Mouse (Mus musculus): ENCODE data around the gene Cdk5. TPM values are rescaled to one million over a fixed set of nuclear protein-coding genes. Genes with fewer than 3 reads are reported as not detected.

Cdk5 gene
- 93.2 and 102 TPM in 2 replicates for polyA plus RNA-seq (2015; fragmentation: Nextera tagmentation; extraction: Ambion mirVana)

- Histone ChIP-seq H3K9me3 (no peaks in the 10 kb centered on the region), H3K27ac (replicated peaks) (peak within 1 kb of the TSS; percentile 92), H3K36me3 (peaks cover 30% of the 10 kb centered on the region), H3K4me2 (peak within 1 kb of the TSS; percentile 85), H3K4me3 (peak within 1 kb of the TSS; percentile 64), H3K4me1 (replicated peaks) (peaks cover 60% of the 10 kb centered on the region), H3K27me3 (peaks cover 15% of the 10 kb centered on the region; the same call in 1 of the 2 replicates), H3K9ac (peak within 1 kb of the TSS; percentile 89)
- ATAC-seq (ENCODE audit: low read depth), result peak; percentile 95
- under 1% methylated on average over 46 of the region's 46 CpGs for WGBS
Measured at GRCm38 (mm10) chr5:24423129-24424003, at the start of gene Cdk5, which contains the start of gene Slc4a2. TSS of gene Cdk5 (minus strand) at chr5:24423530. TSS of gene Slc4a2 (plus strand) at chr5:24423837.

DNA sequence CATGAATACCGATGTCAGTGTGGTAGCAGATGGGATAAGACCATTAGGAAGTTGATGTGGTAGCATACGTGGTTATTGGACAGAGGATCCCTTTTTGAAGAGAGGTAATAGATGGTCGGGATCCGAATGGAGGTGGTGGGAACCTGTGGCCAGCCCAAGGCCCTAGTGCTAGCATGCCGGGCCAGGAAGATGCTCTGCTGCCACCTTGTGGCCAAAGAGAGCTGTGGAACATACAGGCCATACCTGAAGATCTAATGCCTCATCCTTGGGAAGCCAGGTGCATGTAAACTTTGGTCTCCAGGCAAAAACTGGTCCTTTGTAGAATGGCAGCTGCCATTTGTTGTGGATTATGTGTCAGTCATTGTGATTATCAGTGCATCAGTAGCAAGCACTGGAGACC is 47.3 kb upstream of the Cdk5 start:
- WGBS, result 12% methylated on average over 5 of the region's 5 CpGs

DNA sequence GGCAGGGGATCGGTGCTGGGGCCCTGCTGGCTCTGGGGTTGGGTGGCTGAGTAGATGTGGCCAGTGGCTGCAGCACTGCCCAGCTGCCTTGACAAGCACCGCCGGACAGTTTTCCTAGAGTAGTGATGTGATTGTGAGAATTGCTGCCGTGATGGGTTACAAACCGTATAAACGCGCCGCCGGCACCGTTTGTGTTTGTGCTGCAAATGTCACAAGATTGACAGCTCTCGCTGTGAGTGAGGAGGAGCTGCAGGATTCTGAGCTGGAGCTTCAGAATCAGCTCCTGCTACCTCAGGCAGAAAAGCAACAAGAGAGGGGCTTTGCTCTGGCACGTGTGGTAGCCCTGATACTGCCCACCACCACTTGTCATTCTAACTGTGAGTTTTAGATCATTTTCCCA is 43.4 kb upstream of the Cdk5 start:
- no peak overlapping the region for H3K4me2 ChIP-seq
- no peaks in the 10 kb centered on the region; the same call in 1 of the 2 replicates for H3K27me3 ChIP-seq
- H3K27ac ChIP-seq (replicated peaks), result no peak overlapping the region

More for the DNA sequence above, 47.3 kb upstream of the Cdk5 start:
- peak; percentile 68 for ATAC-seq (ENCODE audit: low read depth)
- Histone ChIP-seq H3K27ac (replicated peaks) (no peak overlapping the region), H3K36me3 (no peaks in the 10 kb centered on the region), H3K9me3 (no peaks in the 10 kb centered on the region), H3K9ac (no peak overlapping the region), H3K4me3 (no peak overlapping the region), H3K27me3 (peaks cover 36% of the 10 kb centered on the region), H3K4me1 (replicated peaks) (peaks cover 62% of the 10 kb centered on the region), H3K4me2 (no peak overlapping the region)

GRCm38 (mm10) chr5:24455613-24456012 is 32.3 kb upstream of the Cdk5 start:
- WGBS, result 54% methylated on average over 7 of the region's 7 CpGs
- Histone ChIP-seq H3K4me3 (peak overlapping the region; percentile 13), H3K4me1 (replicated peaks) (peaks cover 49% of the 10 kb centered on the region), H3K9me3 (no peaks in the 10 kb centered on the region), H3K27me3 (no peaks in the 10 kb centered on the region), H3K27ac (replicated peaks) (peak overlapping the region; percentile 97), H3K36me3 (peaks cover 19% of the 10 kb centered on the region), H3K9ac (peak overlapping the region; percentile 99), H3K4me2 (peak overlapping the region; percentile 86)
- ATAC-seq (ENCODE audit: low read depth), result no peak

More for the DNA sequence above, 43.4 kb upstream of the Cdk5 start:
- no peak overlapping the region for H3K4me3 ChIP-seq
- H3K36me3 ChIP-seq, result 0 out of 2 replicates have a peak, but pooled peaks cover under 1% of the 10 kb centered on the region
- H3K9me3 ChIP-seq, result no peaks in the 10 kb centered on the region
- H3K9ac ChIP-seq, result no peak overlapping the region
- H3K4me1 ChIP-seq (replicated peaks), result peaks cover 41% of the 10 kb centered on the region
- ATAC-seq (ENCODE audit: low read depth), result no peak
- WGBS, result 63% methylated on average over 12 of the region's 12 CpGs

DNA sequence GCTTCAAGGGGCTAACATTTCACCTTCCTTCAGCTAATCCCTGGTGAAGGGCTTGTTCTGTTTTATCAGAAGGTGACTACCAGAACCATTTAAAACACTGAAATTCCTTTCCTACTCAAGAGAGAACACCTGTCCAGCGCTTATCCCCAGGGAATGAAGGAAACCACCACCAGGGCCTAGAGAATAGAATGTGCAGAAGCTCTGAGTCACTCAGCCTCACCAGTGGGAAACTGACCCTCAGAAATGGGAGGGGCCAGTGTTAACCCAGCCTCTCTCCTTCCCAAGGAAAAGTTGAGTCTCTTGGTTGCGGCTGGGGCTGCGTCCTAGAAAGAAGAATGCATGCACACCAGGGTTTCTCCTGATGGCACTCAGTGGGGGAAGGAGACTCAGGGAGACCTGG is 31.7 kb upstream of the Cdk5 start:
- peaks cover 16% of the 10 kb centered on the region for H3K36me3 ChIP-seq
- WGBS, result 52% methylated on average over 3 of the region's 3 CpGs
- H3K9me3 ChIP-seq, result no peaks in the 10 kb centered on the region
- H3K4me2 ChIP-seq, result peak overlapping the region; percentile 86
- H3K4me1 ChIP-seq (replicated peaks), result peaks cover 49% of the 10 kb centered on the region
- H3K27ac ChIP-seq (replicated peaks), result peak overlapping the region; percentile 97
- peak overlapping the region; percentile 99 for H3K9ac ChIP-seq
- H3K4me3 ChIP-seq, result peak overlapping the region; percentile 13
- H3K27me3 ChIP-seq, result no peaks in the 10 kb centered on the region
- no peak for ATAC-seq (ENCODE audit: low read depth)

DNA sequence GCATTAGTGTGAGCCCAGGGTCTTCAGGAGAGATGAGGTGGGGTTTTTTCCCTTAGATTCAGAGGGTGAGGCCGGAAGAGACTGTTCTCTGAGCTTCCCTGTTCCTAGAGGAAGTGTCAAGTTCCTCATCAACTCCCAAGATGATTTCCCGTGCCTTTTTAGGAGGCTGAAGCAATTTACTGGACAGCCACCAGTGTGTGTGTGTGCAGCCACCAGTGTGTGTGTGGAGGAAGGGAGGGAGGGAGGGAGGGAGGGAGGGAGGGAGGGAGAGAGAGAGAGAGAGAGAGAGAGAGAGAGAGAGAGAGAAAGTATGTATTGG is 30.6 kb upstream of the Cdk5 start:
- Histone ChIP-seq H3K9ac (peak overlapping the region; percentile 99), H3K27me3 (no peaks in the 10 kb centered on the region), H3K36me3 (peaks cover 14% of the 10 kb centered on the region), H3K27ac (replicated peaks) (peak overlapping the region; percentile 97), H3K4me1 (replicated peaks) (peaks cover 49% of the 10 kb centered on the region), H3K9me3 (no peaks in the 10 kb centered on the region), H3K4me2 (peak overlapping the region; percentile 86), H3K4me3 (peak overlapping the region; percentile 96)
- WGBS, result 0% methylated on average over 2 of the region's 2 CpGs
- no peak for ATAC-seq (ENCODE audit: low read depth)

GRCm38 (mm10) chr5:24453283-24453984 is 30.1 kb upstream of the Cdk5 start:
- peaks cover 14% of the 10 kb centered on the region for H3K36me3 ChIP-seq
- peak overlapping the region; percentile 99 for H3K9ac ChIP-seq
- WGBS, result 6% methylated on average over 5 of the region's 5 CpGs
- peak overlapping the region; percentile 96 for H3K4me3 ChIP-seq
- H3K27ac ChIP-seq (replicated peaks), result peak overlapping the region; percentile 97
- ATAC-seq (ENCODE audit: low read depth), result no peak
- no peaks in the 10 kb centered on the region for H3K9me3 ChIP-seq
- peak overlapping the region; percentile 86 for H3K4me2 ChIP-seq
- peaks cover 49% of the 10 kb centered on the region for H3K4me1 ChIP-seq (replicated peaks)
- H3K27me3 ChIP-seq, result no peaks in the 10 kb centered on the region

DNA sequence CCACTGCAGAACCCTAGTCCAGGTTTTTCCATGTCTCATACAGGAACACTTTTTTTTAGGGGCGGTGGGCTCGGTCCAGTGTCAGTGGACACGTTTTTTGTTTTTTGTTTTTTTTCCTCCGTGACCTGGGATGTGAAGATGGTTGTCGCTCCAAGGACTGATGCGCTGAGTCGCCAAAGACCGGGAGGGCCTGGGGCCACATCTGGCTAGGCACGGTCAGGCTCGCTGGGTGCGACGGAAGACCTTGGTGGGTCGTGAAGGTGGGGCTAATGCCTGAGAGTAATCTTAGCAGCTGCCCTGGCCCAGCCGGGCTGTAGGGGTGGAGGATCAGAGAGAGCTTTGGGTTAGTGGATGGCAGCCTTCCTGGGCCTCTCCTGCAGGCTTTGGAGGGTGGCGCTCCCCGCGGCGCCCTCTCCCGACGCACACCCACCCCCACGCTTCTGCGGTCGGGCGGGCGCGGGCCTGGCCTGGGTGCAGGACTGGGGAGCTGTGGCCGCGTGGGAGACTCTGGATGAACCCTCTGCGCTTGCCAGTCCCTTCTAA is 29.4 kb upstream of the Cdk5 start:
- no peaks in the 10 kb centered on the region for H3K9me3 ChIP-seq
- ATAC-seq (ENCODE audit: low read depth), result peak; percentile 8; the same call in 1 of the 2 replicates
- H3K27ac ChIP-seq (replicated peaks), result peak overlapping the region; percentile 97

GRCm38 (mm10) chr5:24452030-24452690 is 28.8 kb upstream of the Cdk5 start, which contains the start of gene Agap3:
TSS of gene Agap3 (plus strand) at chr5:24452177.
- H3K9ac ChIP-seq, result peak within 1 kb of the TSS; percentile 99
- peak within 1 kb of the TSS; percentile 96 for H3K4me3 ChIP-seq
- ATAC-seq (ENCODE audit: low read depth), result peak; percentile 57
- H3K27ac ChIP-seq (replicated peaks), result peak within 1 kb of the TSS; percentile 97
- under 1% methylated on average over 60 of the region's 85 CpGs for WGBS
- H3K4me1 ChIP-seq (replicated peaks), result peaks cover 58% of the 10 kb centered on the region
- H3K9me3 ChIP-seq, result no peaks in the 10 kb centered on the region
- peaks cover 2% of the 10 kb centered on the region; the same call in 1 of the 2 replicates for H3K36me3 ChIP-seq
- no peaks in the 10 kb centered on the region for H3K27me3 ChIP-seq
- peak within 1 kb of the TSS; percentile 86 for H3K4me2 ChIP-seq

More for the DNA sequence above, 29.4 kb upstream of the Cdk5 start:
- under 1% methylated on average over 29 of the region's 29 CpGs for WGBS
- Histone ChIP-seq H3K36me3 (peaks cover 8% of the 10 kb centered on the region), H3K4me1 (replicated peaks) (peaks cover 54% of the 10 kb centered on the region), H3K27me3 (no peaks in the 10 kb centered on the region), H3K9ac (peak overlapping the region; percentile 99), H3K4me3 (peak overlapping the region; percentile 96), H3K4me2 (peak overlapping the region; percentile 86)

DNA sequence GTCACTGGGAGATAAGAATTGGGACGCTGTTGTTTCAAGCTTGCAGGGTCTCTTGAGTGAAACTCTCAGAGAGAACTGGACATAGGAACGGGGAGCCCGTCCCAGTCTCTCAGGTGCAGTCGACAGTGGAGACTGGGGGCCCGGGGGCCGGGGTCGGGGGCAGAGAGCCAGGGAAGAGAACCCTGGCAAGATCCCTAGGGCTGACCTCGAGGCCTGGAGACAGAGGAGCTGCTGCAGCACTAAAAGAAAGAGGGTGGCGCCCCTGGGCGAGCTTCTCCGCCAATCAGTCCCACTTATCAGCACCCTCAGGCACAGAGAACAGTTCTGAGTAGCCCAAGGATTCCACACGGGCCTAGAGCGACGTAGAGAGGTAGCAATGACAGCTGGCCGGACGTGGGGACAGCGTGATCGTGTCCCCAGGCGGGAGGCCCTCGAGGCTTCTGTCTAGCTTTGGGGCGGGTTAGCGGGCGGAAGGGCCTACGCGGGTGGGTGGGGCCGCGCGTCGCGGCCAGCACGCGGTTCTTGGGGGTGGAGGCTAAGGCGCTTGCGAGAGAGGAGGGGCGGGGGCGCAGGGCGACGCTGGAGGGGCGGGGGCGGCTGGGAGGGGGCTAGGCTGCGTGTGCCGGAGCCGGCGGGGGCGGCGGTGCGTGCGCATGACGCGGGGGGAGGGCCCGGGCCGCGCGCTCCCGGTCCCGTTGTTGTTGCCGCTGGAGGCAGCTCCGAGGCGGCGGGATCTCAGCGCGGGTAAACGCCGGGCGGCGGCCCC is 28.1 kb upstream of the Cdk5 start:
- peak overlapping the region; percentile 96 for H3K4me3 ChIP-seq
- peak; percentile 72 for ATAC-seq (ENCODE audit: low read depth)
- H3K27me3 ChIP-seq, result no peaks in the 10 kb centered on the region
- no peaks in the 10 kb centered on the region for H3K9me3 ChIP-seq
- H3K4me1 ChIP-seq (replicated peaks), result peaks cover 62% of the 10 kb centered on the region
- H3K27ac ChIP-seq (replicated peaks), result peak overlapping the region; percentile 97
- H3K9ac ChIP-seq, result peak overlapping the region; percentile 99
- H3K36me3 ChIP-seq, result no peaks in the 10 kb centered on the region
- peak overlapping the region; percentile 86 for H3K4me2 ChIP-seq
- WGBS, result 1% methylated on average over 55 of the region's 66 CpGs
